Mouse (Mus musculus) brain, embryonic 14.5 days (tissue): Measurements from ENCODE around the gene Gstm6. TPM values are rescaled to one million over a fixed set of nuclear protein-coding genes. Genes with fewer than 3 reads are reported as not detected.
A peak's percentile ranks its signal among the peaks of the same experiment; 100 is the strongest.
"Not testable (repeated sequence)": the region's sequence is repeated elsewhere in the genome, so short reads cannot be mapped to it uniquely, and the experiment has no call there.

Experiments used
- DNase-seq: peaks from one replicate; pipeline ENCODE4 v3.0.0-alpha.2; 2011; ENCODE audit warnings: low read depth
- CTCF ChIP-seq: fragments of 200-500 bp; IDR thresholded peaks from 2 replicates; pipeline ENCODE4 v1.5.1; 2012; ENCODE audit warnings: inconsistent platforms, mild to moderate bottlenecking, moderate library complexity, borderline replicate concordance; ENCODE audit not compliant: insufficient read depth, insufficient read length; ENCODE audit errors: extremely low read depth
- POLR2A ChIP-seq: fragments of 200-500 bp; IDR thresholded peaks from 2 replicates; pipeline ENCODE4 v1.6.1; 2012; ENCODE audit warnings: mild to moderate bottlenecking, inconsistent platforms, borderline replicate concordance; ENCODE audit not compliant: poor library complexity, insufficient read depth, insufficient read length, severe bottlenecking; ENCODE audit errors: extremely low read depth
- polyA plus RNA-seq: library from polyadenylated mRNA; depleted of rRNA; stranded (reverse); fragments of >200 nt; gene quantifications from 2 replicates; pipeline ENCODE4 v1.2.3, GENCODE M21; 2012; rRNA removed

Gene Gstm6
- polyA plus RNA-seq, 1 experiment = 7.9 TPM

DNA sequence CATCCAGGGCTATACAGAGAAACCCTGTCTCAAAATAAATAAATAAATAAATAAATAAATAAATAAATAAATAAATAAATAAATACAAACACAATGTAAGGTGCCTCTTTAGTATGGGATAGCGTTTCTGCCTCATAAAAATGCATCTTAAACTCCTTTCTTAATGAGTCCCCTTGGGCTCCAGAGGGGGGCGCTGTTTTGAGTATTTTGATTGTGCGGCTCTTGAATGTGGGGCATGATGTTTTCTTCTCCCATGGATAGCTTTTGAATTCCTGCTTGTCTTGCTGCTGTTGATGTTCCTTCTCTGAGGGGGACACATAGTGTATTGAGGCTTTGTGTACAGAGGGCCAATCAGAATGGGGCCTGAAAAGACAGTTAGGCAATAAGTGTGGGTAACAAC is 26.5 kb downstream of the Gstm6 start:
- TF ChIP-seq POLR2A (no peak), CTCF (peak; percentile 43; the same call in 1 of the 2 replicates)
- DNase-seq = no peak

DNA sequence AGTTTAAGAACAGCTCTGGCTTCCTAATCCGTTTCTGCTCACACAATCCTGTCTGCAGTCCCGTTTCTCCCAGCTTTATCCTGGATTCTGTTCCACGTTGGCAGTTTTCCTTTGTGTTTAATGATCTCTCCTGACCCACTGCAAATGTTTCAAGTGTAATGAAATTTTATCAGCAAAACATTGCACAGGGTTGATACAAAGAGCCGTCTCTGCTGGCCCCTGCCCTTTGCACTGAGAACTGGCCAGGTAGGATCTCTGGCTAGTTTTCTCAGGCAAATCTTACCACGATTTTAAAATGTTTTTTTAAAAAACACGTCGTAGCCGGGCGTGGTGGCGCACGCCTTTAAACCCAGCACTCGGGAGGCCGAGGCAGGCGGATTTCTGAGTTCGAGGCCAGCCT is 26.9 kb downstream of the Gstm6 start:
- TF ChIP-seq CTCF (no peak), POLR2A (no peak)
- no peak for DNase-seq

DNA sequence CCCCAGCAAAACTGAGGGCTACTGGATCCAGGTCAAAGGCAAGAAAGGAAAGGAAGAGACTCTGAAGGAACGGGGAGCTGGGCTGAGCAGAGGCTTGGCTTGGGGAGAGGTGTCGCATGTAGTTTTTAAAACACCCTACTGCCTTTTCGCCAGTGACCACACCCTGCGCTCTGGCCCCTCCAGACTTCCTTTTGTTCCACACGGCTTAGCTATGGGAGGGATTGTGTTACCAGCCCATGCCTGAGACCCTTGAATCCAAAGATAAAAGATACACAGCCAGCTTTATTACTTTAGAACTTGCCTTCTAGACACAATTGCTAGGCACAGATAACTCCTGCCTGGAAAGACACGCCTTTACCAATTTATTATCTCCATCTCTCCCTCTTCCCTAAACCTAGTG is 37.6 kb downstream of the Gstm6 start:
- TF ChIP-seq POLR2A = no peak
- DNase-seq = no peak

DNA sequence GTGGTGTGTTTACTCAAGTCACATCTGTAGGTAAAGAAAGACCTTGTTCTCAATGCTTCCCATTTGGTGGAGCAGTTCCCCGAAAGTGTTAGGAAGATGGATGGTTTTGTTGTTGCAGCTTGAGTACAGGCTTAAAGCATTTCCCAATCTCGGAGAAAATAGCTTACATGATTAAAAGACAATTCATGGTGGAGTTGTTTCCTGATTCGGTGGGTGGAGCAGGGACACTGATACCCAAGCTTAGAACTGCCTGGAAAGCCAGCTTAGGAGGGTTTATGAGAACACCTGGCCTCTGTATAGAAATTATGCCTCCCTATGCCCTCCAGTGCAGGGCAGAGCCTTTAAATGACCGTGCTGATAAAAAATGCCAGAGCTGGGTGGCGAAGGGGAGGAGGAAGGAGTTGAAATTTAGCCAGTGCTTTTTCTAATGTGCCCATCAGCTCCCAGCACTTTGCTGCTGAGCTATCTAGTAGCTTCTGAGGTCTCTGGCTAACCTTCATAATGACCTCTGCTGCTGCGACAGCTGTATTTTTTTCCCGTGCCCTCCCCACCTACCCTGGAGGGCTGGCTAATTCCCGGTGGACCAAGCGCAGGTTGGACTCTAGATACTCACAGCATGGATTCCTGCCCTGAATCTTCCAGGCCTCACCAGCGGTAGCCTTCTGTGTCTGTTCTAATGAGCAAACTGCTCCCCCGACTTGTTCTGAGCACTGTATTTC is 42.4 kb downstream of the Gstm6 start:
- no peak for TF ChIP-seq POLR2A
- TF ChIP-seq CTCF = no peak
- DNase-seq = no peak

DNA sequence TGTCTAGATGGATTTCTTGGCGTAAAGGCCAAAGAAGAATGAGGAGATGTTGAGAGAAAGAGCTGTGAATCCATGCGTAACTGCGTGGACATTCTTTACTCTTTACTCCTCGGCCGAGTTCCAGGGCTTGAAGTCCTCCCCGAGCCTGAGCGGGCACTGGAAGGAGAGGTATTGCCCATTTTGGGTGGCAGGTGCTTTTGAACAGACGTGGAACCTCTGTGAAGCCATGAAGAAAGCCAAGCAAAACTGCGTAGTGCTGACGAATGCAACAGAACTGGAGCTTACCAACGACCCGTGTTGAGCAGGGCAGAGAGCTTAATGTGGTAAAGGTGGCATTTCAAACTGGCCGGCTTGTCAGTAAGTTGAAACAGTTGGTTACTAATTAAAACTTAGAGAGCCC is 44.9 kb downstream of the Gstm6 start:
- DNase-seq = no peak

DNA sequence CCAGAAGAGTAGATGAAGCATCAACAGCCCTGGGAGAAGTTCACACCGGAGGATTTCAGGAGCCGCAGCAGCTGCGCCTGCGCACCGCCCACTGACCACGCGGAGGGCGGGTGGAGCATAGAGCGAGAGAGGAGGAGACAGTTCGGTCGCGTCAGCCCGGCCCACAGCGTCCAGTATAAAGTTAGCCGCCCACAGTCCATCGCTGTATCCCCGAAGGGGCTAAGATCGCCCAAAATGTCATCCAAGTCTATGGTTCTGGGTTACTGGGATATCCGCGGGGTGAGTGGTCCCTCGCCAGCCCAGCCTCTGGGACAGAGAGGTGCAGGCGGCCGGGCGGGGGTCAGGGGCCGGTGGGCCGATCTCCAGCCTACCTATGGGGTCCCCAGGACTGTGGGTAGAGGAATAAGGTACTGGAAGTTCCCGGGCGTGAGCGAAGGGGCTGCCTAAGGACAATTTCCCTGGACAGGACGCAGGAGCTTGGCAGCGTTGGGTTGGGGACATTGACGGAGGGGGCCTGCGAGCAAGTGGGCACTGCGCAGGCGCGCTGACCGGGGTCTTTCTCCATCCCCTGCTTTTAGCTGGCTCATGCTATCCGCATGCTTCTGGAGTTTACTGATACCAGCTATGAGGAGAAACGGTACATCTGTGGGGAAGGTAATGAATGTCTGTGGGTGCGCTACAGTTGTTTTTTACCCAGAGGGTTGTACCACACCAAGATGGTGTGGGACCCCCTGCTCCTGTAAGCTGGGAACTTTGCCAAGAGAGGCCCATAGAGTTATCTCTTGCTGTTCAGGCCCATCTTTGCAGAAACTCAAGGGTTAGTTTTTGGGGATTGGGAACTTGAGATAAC is 47.6 kb downstream of the Gstm6 start, which contains the start of gene Gstm5:
Gene Gstm5, plus strand, starts transcription at position 102 of the 850 bp plus-strand sequence.
- TF ChIP-seq POLR2A = peak; percentile 69; the same call in 1 of the 2 replicates
- TF ChIP-seq CTCF = no peak
- DNase-seq = peak; percentile 93

More for the DNA sequence above, 44.9 kb downstream of the Gstm6 start:
- TF ChIP-seq POLR2A = no peak
- no peak for TF ChIP-seq CTCF

DNA sequence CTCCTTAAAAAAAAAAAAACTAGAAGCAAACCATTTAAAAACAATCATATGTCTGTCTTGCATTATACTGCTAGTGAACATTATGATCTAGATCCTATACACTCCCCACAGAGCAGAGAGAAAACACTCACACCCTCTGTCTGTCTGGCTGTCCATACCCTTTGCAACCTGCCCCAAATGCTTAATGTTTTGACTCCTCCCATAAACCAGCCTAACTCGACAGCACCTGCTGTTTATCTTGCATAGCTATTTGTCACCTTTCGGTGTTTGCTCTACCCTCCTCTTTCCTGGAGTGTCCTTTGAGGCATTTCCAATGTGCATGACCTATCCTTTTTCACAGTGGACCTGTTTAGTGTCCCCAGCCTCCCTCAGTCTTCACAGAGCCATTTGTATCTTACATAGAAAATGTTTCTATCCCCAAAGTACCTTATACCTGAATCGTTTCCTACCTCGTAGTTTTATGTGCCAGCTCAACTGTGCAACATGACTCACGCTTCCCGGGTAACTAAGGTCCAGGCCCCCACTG is 48.3 kb downstream of the Gstm6 start:
- TF ChIP-seq POLR2A = no peak
- no peak for TF ChIP-seq CTCF
- DNase-seq = no peak

DNA sequence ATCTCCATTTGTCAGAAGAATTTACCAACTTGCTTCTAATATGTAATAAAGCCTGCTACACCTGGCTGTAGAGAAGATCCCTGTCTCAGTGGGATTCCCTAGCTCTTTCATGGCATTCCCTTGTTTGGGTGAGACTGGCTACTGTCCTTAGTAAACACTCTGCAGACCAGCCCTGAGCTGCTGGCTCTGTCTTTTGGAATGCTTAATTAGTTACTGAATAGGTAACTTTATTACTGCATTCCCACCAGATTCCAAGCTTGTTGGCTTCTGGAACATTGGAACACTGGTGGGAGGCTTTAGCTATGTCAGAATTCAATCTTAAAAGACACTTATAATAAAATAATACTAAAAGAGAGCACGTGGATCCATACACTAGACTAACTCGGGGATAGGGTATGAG is 54.3 kb downstream of the Gstm6 start:
- DNase-seq = not testable (repeated sequence)

Other genes starting within 250 kb of the Gstm6 start
- 173 and 195 TPM in 2 replicates for gene Ahcyl1, start 247.2 kb downstream of the Gstm6 start, polyA plus RNA-seq
- 6.4 and 8.5 TPM in 2 replicates for gene Csf1, start 183.3 kb downstream of the Gstm6 start, polyA plus RNA-seq
- not detected in 2 replicates for gene Eps8l3, start 66.5 kb downstream of the Gstm6 start, polyA plus RNA-seq
- gene Gstm5, start 47.9 kb downstream of the Gstm6 start, polyA plus RNA-seq = 145 and 147 TPM in 2 replicates
- gene Gstm7, start 11.9 kb downstream of the Gstm6 start, polyA plus RNA-seq = 72.4 and 90.8 TPM in 2 replicates
- 0.06 TPM in 1 of 2 replicates, not detected in the other for gene Gstm3, start 25.5 kb upstream of the Gstm6 start, polyA plus RNA-seq
- 5.8 and 6.9 TPM in 2 replicates for gene Gstm2, start 42.7 kb upstream of the Gstm6 start, polyA plus RNA-seq
- gene Gstm1, start 74.2 kb upstream of the Gstm6 start, polyA plus RNA-seq = 33.4 and 38.5 TPM in 2 replicates
- gene Gstm4, start 101.1 kb upstream of the Gstm6 start, polyA plus RNA-seq = 13.2 and 15.3 TPM in 2 replicates
- gene Ampd2, start 142.9 kb upstream of the Gstm6 start, polyA plus RNA-seq = 111 and 118 TPM in 2 replicates
- gene Gnat2, start 149.0 kb upstream of the Gstm6 start, polyA plus RNA-seq = 0.05 and 0.18 TPM in 2 replicates
- 79.0 and 86.6 TPM in 2 replicates for gene Gnai3, start 202.4 kb upstream of the Gstm6 start, polyA plus RNA-seq
- 1.5 and 2.6 TPM in 2 replicates for gene Gpr61, start 211.1 kb upstream of the Gstm6 start, polyA plus RNA-seq
- gene Amigo1, start 242.6 kb upstream of the Gstm6 start, polyA plus RNA-seq = 19.5 and 25.0 TPM in 2 replicates